Mouse (Mus musculus) G1E (cell line): ENCODE measurements around the gene Ablim2.

ENCODE experiments used
- CTCF ChIP-seq: IDR thresholded peaks from 2 replicates; pipeline ENCODE4 v1.5.1; 2012; ENCODE audit warnings: low read depth, low read length, inconsistent platforms, mixed read lengths
- GATA1 ChIP-seq: IDR thresholded peaks from 2 replicates; pipeline ENCODE4 v1.6.1; 2012; ENCODE audit warnings: borderline replicate concordance, low read length, inconsistent platforms, mixed read lengths
- GATA2 ChIP-seq: IDR thresholded peaks from 2 replicates; pipeline ENCODE4 v1.6.1; 2012; ENCODE audit warnings: low read depth, low read length, inconsistent platforms, borderline replicate concordance
- TAL1 ChIP-seq: conservative IDR thresholded peaks from 2 replicates; pipeline ENCODE4 v1.6.1; 2012; ENCODE audit warnings: low read depth, low read length, inconsistent platforms, mixed read lengths

- TF ChIP-seq CTCF (no peak), GATA1 (no peak), TAL1 (no peak), GATA2 (no peak)
Measured at GRCm38 (mm10) chr5:35926511-35926910, 168.8 kb downstream of the Ablim2 start.
